Mouse (Mus musculus): ENCODE measurements around the gene Ift81.
A peak's percentile ranks its signal among the peaks of the same experiment; 100 is the strongest.

Gene Ift81

GRCm38 (mm10) chr5:122516901-122517300 lies 97.4 kb downstream of the Ift81 start:
- no peak for DNase-seq (ENCODE audit: low spot score in 2 of 2)

GRCm38 (mm10) chr5:122516029-122516730 lies 98.1 kb downstream of the Ift81 start:
- no peak for DNase-seq (ENCODE audit: low spot score in 2 of 2)

- DNase-seq (ENCODE audit: low spot score in 2 of 2) = no peak
Measured at GRCm38 (mm10) chr5:122514127-122514521, 100.2 kb downstream of the Ift81 start.

GRCm38 (mm10) chr5:122513421-122514126 lies 100.7 kb downstream of the Ift81 start:
- DNase-seq (ENCODE audit: low spot score in 2 of 2) = no peak

- no peak for DNase-seq (ENCODE audit: low spot score in 2 of 2)
Measured at GRCm38 (mm10) chr5:122512011-122512410, 102.3 kb downstream of the Ift81 start.

GRCm38 (mm10) chr5:122511405-122511804 lies 102.9 kb downstream of the Ift81 start:
- no peak for DNase-seq (ENCODE audit: low spot score in 2 of 2)

- no peak for DNase-seq (ENCODE audit: low spot score in 2 of 2)
Measured at GRCm38 (mm10) chr5:122510651-122511157, 103.6 kb downstream of the Ift81 start.

GRCm38 (mm10) chr5:122509608-122510007 lies 104.7 kb downstream of the Ift81 start:
- DNase-seq (ENCODE audit: low spot score in 2 of 2) = no peak

- no peak for DNase-seq (ENCODE audit: low spot score in 2 of 2)
Measured at GRCm38 (mm10) chr5:122508861-122509306, 105.4 kb downstream of the Ift81 start.

- DNase-seq (ENCODE audit: low spot score in 2 of 2) = no peak
Measured at GRCm38 (mm10) chr5:122507396-122507795, 106.9 kb downstream of the Ift81 start.

- DNase-seq (ENCODE audit: low spot score in 2 of 2) = no peak
Measured at GRCm38 (mm10) chr5:122506462-122506861, 107.9 kb downstream of the Ift81 start.

GRCm38 (mm10) chr5:122505554-122505953 lies 108.8 kb downstream of the Ift81 start:
- no peak for DNase-seq (ENCODE audit: low spot score in 2 of 2)

GRCm38 (mm10) chr5:122503760-122504119 lies 110.6 kb downstream of the Ift81 start:
- no peak for DNase-seq (ENCODE audit: low spot score in 2 of 2)

- no peak for DNase-seq (ENCODE audit: low spot score in 2 of 2)
Measured at GRCm38 (mm10) chr5:122503015-122503759, 111.1 kb downstream of the Ift81 start.

- peak; percentile 92 for DNase-seq (ENCODE audit: low spot score in 2 of 2)
Measured at GRCm38 (mm10) chr5:122502077-122502941, 112.0 kb downstream of the Ift81 start, which contains the start of gene Atp2a2. Gene Atp2a2, minus strand, starts transcription at chr5:122502225.

GRCm38 (mm10) chr5:122501101-122502076 lies 112.9 kb downstream of the Ift81 start:
- DNase-seq (ENCODE audit: low spot score in 2 of 2) = peak; percentile 38 to 41

GRCm38 (mm10) chr5:122500563-122500962 lies 113.8 kb downstream of the Ift81 start:
- DNase-seq (ENCODE audit: low spot score in 2 of 2) = no peak

All from spleen, postnatal 36 days (tissue).